Mouse (Mus musculus) olfactory bulb, adult 2 months (tissue): ENCODE data around the gene Zfp442.
"Not testable (repeated sequence)": the region's sequence is repeated elsewhere in the genome, so short reads cannot be mapped to it uniquely, and the experiment has no call there.

ENCODE experiments used
- CTCF ChIP-seq: fragments of 200-500 bp; IDR thresholded peaks from 2 replicates; pipeline ENCODE4 v1.5.1; 2012; ENCODE audit warnings: low read depth, mild to moderate bottlenecking, low read length, moderate library complexity; ENCODE audit not compliant: insufficient read depth
- POLR2A ChIP-seq: fragments of 200-500 bp; IDR thresholded peaks from 2 replicates; pipeline ENCODE4 v1.6.1; 2012; ENCODE audit warnings: mild to moderate bottlenecking, low read depth, low read length, moderate library complexity; ENCODE audit not compliant: insufficient read depth

GRCm38 (mm10) chr2:150484939-150485778, 33.9 kb upstream of the Zfp442 start, which contains the start of gene Zfp345:
- TF ChIP-seq POLR2A, CTCF: not testable (repeated sequence)
